Mouse (Mus musculus): ENCODE measurements around the gene C8g.

C8g gene

DNA sequence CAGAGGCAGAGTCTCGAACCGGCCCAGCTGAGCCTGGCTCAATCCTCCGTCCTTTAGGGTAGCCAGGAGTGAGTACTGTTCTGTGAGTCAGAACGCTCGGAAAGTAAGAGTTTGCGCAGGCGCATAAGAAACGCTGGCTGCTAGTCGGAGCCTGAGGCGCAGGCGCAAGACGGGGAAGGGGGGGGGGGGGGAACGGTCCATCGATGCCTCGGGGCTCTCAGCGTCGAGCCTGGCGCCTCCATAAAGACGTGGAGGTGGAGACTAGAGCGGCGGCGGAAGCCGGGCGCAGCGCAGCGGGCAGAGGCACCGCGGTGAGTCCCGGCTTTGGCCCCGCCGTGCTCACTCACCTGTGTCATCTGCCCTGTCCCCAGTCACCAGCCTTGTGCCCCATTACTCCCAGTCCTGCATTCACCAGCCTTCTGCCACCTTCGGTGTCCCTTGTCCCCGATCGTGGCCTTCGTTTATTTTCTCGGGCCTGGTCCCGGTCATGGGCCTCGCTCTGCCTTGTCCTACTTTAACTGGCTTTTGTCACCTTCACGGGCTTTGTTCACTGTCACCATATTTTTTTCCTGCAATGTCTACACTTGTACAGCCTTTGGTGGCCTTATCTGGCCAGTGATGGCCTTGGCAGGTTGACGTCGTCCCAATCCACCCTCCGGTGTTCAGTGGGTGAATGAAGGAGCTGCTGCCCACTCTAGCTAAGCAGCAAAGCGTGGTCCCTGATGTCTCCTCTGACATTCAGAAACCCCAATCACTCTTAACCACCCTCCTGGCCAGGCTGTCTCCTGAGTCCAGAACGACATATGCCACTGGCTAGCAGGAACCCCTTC lies 728 bp downstream of the C8g start, which contains the start of gene Fbxw5:
Gene Fbxw5, plus strand, starts transcription at position 175 of the 830 bp plus-strand sequence.
- peak; percentile 96 for DNase-seq (ENCODE audit: low spot score)

DNA sequence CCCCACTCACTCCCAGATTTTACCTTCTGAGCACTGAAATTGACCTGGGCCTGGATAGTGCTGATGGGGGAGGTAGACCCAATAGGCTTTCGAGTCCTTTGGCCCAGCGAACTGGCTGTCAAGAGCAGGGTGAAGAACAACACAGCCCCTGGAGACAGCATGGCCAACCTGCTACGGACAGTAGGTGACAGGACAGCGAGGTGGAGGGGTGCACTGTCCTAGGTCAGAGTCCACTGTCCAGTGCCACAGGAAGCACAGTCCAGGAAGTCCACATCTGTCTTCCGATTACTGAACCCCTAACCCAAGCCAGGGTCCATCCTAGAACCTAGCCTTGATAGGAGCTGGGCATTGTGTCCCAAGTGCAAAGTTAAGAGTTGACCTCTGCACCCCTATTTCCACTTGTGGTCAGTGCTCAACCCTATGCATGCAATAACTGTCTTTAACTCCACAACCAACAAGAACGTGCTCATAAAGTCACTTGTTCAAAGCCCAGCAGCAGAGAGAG lies 1.4 kb downstream of the C8g start:
- DNase-seq (ENCODE audit: low spot score) = no peak

DNA sequence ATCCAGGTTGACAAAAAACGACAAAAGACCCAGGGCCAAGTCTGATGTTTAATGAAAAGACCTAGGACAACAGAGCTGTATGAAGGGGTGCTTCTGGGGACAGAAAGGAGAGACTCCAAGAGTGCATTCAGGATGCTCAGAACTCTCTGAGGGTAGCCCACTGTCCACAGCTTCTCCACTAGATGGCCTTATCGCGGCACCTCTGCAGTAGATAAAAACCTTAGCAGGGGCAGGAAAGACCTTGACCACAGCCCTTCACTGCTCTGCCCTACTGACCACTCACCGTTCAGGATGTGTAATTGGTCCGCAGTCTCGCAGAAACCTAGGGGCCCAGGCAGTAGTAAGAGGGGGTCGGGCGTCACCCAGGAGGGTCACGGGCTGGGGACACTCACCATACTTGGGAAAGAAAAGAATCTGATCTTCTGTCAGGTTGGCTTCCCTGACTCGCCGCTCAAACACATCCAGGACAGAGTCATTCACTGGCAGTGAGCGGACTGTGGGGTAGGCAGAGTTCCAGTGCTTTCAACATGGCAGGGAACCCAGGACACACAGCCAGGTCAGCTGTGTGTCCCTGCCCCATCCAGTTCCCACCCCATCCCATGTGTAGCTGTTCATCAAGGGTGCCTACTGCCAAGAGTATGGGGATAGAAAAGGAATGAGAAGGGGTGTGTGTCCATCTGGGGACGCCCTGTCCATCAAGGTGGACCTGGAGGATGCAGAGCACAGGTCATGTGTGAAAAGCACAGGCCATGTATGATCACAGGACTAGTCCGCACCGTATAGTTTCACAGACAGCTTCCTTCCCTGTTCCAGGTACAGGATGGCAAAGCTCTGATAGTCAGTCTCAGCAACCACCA lies 2.7 kb downstream of the C8g start:
- DNase-seq (ENCODE audit: low spot score) = no peak

DNA sequence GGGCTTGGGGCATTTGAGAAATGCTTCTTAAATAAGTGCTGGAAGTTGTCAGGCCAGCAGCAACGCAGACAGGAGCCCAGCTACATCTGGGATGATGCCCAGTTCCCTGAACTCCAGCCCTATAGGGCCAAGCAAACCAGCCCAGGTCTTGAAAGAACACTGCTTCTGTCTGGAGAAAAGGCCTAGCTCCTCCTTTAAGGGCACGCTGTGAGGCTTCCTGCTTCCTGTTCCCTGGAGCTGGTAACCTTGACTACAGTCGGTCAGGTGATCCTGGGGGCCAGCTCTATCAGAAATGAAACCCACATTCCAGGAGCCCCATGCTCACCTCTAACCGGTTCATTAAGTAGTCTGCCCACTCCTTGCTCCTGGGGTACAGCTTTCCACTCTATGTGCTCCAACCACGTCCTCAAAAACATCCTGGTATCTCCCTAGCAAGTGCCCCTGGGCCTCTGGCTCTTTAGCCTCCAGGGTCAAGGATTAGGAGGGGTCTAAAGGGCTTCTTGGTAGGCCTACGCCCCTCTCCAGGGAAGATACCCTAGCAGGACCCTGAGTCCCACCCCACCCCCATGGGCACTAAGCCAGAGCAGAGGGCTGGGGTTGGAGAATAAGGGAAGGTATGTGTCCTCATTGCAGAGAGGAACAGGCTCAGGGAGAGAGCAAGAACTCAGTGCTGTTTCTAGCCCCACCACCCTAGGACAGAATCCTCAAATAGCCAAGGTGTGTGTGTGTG lies 3.5 kb downstream of the C8g start:
- no peak for DNase-seq (ENCODE audit: low spot score)

DNA sequence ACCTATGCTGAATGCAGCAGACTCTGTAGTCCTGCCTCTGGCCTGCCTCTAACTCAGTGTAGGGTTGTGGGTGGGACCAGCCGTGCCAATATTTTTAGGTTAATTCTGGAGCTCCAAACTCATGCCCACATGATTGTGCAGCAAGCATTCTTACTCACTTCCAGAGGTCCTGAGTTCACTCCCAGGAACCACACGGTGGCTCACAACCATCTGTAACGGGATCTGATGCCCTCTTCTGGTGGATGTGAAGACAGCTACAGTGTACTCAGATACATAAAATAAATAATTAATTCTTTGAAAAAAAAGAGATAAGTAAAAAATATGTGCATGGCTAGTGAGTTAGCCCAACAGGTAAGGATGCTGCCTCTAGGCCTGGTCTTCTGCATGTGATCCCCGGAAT lies 5.1 kb downstream of the C8g start:
- no peak for DNase-seq (ENCODE audit: low spot score)

DNA sequence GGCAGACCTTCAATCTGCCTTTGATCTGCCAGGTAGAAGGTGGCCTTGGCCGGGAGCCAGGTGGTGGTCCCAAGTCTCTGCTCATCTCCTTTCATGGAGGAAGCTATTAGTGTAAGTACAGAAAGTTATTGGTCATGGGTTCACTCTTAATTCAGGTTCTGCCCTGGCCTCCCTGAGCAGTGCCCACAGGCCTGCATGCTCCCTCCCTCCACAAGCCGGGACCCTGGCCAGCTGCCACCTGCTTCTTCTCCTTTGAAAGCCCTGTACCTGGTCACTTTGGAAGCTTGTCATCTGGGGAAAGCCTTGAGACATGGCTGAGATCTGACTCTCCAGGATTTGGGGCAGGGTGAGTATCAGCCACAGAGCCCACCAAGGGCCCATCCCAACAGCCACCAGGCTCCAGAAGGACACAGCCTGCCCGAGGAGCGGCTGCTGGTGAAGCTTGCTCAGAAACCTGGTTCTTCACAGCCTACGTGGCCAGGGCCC lies 8.0 kb downstream of the C8g start, which contains the start of gene Lcn12:
Gene Lcn12, minus strand, starts transcription at position 436 of the 486 bp plus-strand sequence.
- DNase-seq (ENCODE audit: low spot score) = no peak

DNA sequence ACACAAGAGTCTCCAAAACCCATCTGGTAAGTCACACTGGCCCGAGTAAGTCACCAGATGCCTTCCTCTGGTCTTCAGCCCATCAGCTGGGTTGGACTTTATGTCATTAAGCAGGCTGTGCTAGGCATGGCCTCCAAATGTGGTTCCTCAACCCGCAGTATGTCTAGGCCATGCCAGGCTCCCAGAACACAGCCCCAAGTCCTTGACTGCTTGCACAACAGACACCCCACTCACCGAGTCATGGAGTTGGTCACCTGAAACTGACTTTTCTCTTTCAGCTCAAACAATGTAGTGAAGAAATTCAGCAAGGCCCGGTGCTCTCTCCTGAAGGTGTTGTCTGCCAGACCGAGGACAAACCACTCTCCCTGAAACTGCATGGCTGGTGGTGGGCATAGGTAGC lies 8.5 kb downstream of the C8g start:
- DNase-seq (ENCODE audit: low spot score) = no peak

DNA sequence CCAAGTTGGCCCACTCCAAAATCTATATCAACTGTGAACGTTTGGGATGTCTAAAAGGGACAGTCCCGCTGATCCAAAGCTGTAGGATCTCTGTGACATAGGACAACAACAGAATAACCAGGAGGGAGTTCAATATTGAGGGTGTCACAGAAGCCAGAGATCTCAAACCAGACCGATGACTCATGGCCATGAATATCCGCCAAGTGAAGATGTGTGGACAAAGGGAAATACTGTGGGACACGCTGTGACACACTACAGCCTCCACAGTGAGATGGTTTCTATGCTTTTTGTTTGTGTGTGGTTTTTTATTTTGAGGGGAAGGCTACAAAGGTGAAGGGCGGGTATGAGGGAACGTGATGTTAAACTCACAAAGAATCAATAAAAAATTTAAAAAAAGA lies 12.8 kb downstream of the C8g start:
- DNase-seq (ENCODE audit: low spot score) = no peak

DNA sequence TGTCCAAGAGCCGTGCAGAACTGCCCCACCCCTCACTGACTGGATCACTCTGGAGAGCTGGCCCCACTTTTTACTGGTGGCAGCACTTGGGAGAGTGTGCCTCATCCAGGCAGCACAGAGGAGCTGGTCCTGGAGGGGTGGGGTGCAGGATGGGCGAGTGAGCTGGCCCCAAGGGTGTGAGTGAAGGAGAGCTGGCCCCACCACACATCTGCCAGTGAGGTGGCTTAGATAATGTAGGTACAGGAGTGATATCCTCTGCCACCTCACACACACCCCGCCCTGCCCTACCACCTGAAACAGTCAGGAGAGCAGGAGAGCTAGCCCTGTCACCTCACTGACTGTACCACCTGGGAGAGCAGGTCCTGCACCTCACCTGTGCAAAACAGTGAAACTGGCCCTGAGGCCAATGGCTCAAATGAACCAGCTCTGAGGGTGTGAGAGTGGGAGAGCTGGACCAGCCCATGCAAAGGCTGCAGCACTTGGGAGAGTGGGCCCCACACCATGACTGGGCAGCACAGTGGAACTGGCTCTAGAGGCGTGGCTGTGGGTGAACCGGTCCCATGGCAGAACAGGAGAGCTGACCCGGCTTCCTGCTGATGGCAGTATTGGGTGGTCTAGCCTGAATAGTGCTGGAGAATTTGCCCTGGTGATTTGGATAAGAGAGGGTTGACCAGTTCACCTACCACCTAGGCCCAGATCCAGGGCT lies 13.4 kb downstream of the C8g start:
- no peak for DNase-seq (ENCODE audit: low spot score)

DNA sequence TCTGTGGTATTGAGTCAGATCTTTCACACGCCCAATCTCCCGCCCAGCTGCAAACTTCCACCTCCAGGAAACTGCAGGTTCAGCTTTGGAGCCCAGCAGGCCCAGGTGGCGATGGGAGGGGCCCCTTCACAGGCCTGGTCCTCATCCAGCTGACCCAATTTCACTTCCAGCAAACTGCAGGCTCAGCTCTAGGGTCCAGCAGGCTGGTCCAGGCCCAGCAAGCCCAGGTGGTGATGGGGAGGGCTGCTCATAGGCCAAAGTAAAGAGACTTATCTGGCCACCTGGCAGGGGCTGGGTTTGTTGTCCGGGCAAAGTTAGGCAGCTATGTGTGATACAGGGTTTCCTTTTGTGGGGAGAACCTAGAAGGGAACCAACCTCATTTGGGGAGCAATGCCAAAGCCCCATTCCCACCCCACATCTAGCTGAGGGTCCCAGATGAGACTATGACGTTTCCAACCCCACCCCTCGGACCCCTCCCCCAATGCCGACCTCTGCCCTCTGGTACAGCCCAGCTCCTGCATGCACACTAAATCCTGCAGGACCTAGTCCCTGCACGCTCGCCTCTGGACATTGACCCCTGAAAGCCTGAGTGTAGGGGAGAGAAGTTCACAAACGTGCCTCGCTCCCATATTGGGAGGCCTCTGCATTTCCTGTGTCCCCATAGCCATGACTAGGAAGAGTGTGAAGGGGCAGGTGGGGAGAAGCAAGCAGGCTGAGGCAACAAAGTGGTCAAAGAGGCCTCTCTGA lies 16.4 kb downstream of the C8g start:
- peak; percentile 86 for DNase-seq (ENCODE audit: low spot score)

DNA sequence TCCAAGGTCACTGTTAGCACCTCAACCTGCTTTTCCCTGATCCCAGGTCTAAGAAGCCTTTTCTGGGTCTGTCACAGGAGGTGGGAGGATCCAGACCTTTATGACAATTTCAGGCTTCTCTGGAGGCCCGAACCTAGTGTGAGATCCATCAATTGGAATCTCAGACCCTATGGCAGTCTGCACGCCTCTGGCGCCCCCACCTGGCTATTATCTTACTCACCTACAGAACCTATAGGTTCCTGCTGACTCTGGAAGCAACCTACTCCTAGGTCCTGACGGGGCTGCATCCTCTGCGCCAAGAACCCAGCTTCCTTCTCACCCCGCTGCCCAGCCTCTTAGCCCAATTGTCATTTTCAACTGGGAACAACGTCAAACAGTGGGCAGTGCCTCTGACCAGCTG lies 18.6 kb downstream of the C8g start:
- no peak for DNase-seq (ENCODE audit: low spot score)

DNA sequence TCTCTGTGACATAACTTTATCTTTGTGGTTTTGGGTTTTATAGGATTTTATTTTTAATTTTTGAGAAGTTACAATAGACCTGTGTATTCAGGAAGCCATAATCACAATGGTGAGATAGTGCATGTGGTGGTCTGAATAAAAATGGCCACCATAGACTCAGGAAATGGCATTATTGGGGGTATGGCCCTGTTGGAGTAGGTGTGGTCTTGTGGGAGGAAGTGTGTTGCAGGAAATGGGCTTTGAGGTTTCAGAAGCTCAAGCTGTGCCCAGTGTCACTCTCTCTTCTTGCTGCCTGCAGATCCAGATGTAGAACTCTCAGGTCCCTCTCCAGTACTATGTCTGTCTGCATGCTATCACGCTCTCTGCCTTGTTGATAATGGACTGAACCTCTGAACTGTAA lies 21.0 kb downstream of the C8g start:
- no peak for DNase-seq (ENCODE audit: low spot score)

DNA sequence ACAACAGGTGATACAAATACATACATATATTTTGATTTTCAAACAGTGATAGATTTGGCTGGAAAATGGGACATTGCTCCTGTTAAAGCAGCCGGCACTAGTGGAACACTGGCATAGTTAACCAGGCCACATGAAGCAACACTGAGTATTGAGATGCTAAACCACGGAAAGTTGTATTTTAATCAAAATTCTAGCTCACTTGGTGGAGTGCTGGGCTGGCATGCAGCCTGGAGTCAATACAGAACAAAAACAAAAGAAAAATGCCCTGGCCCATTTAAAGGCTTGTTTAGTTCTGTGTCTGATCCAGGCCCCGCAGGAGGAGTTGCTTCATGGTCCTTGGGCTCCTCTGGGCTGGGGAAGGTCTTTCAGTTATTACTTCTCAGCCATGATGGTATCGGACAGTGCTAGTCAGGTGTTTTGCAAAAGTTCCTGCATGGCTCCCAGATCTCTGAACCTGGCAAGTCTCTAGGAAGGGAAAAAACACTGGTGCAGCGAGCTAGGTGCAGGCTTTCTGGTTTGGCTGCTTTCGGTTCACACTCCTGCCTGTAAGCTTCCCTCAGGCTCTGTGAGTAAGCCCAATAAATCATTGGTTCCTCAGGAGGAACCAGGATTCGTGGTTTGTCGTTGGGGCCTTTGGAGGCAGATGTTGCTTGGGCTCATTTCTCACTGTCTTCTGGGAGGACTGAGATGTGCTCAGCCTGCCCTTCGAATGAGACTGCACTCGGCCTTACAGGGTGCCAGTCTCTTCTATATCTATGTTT lies 21.8 kb downstream of the C8g start:
- no peak for DNase-seq (ENCODE audit: low spot score)

DNA sequence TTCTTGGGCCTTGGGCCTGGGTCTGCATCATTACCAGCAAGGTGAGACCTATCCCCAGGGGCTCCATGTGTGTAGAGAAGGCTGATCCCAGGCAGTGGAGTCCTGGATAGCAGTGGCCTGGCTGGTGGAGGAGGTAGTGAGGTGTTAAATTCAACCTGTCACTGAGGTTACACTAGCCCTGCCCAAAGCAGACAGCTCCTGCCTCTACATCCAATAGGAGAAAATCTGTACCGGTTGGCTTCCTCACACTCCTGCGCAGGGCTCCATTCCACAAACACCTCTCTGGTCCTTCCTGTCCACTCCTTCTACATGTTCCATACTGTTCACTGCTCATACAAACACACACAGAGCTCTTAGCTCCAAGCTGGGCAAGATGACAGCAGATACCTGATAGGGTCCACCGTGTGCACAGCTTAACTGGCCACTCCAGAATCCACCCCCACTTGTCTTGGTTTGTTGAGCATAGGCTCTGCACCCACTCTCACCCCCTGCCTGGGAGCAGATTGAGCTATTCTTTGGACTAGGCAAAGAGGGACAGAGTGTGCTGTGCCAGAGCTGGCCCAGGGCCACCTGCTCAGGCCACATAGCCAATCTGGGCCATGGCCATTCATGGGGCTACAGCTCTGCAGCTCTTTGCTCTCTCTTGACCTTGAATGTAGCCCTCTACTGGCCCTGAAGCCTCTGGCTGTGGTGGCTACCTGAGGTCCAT lies 23.4 kb downstream of the C8g start:
- DNase-seq (ENCODE audit: low spot score) = no peak

DNA sequence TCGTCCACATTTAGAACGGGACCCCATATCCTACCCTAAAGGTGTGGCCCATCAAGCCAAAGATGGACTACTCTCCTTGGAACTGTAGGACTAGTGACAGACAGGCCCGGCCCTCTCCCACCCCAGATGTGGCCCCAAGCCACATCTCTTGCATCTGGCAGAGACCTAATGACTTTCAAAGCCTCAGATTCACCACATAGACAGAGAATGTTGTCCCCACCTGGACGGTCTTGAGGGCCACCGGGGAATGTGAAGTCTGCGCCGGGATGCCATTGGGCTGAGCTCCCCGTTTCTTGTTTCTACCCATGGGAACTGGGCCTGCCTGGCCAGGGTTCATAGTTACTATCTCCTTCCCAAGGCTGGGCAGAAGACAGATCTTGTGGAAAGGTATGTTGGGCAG lies 24.0 kb downstream of the C8g start:
- no peak for DNase-seq (ENCODE audit: low spot score)

DNA sequence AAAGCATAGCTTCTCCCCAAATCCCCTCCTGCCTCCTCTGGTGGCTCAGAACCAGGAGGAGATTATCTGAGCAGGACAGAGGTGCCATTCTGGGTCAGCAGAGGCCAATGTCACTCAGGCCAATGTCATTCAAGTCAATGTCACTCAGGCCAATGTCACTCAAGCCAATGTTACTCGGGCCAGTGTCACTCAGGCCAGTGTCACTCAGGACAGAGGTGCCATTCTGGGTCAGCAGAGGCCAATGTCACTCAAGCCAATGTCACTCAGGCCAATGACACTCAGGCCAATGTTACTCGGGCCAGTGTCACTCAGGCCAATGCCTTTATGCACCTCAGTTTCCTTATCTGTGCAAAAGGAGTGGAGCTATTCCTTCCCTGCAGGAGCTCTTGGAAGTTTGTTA lies 29.0 kb downstream of the C8g start:
- no peak for DNase-seq (ENCODE audit: low spot score)

DNA sequence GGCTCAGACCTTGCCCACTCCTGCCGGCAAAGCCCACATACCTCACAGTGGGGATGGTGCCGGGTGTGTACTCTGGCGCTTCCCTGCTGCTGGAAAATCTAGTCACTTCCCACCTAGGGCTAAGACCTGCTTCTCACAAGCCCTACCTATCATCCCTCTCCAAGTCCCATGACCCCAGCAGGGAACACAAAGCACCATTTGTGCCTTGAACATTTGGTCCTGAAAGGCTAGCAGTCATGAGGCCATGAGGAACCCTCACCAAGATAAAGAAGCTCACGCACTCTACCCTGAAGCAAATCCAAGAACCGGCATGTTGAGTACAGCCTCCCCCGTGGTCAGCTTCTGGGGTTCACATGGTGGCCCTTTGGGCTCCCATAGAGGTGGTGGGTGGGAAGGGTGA lies 31.6 kb downstream of the C8g start, which contains the start of gene Ptgds:
Gene Ptgds, minus strand, starts transcription at position 78 of the 400 bp plus-strand sequence.
- no peak for DNase-seq (ENCODE audit: low spot score)

DNA sequence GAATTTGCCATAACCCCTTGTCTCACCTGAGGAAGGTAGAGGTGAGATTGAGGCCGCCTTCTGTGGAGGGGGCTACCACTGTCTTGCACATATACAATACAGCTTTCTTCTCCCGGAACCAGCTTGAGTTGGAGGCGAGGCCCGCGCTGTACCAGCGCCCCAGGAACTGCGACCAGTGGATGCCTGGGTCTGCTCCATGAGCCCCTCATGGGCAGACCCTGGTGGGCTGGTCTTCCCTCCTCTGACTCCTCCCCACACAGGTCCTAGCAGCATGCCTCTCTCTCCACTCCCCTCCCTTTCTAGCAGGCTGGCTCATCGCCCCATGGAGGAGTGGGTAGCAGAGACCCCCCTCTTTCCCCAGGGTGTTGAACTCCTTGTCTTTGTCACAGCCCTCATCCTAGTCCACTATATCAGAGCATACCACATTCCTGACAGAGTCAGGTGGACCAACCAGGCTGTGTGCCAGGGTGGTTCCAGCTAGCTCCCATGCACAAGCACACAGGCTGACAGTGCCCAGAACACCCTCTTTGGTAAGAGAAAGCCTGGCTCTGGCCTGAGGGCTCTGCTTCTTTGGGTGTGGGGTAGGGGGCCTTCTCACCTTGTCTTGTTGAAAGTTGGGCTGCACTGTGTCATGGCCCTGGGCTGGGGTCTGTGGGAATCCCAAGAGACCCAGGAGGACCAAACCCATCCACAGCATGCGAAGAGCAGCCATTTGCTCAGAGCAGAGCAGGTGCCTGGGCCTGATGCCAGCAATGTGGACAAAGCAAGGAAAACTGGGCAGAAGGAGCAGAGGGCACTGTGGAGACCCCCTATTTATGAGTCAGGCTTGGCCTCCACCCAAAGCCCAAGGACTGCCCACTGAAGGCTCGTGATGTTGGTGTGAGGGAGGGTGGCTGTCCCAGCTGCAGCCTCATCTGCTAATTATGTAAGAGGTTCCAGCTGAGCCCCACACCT lies 32.3 kb downstream of the C8g start:
- DNase-seq (ENCODE audit: low spot score) = no peak

All from yolk sac, embryonic 10.5 days (tissue).